Mouse (Mus musculus) embryonic facial prominence, embryonic 13.5 days (tissue): ENCODE measurements around the gene Hk1. TPM values are rescaled to one million over a fixed set of nuclear protein-coding genes. Genes with fewer than 3 reads are reported as not detected.

Experiments used
- ATAC-seq: fragments of 200-750 bp; cut with Nextera tagmentation; 2 replicates; pipeline ENCODE4 v1.8.0; 2017; ENCODE audit warnings: low read depth; ENCODE audit not compliant: insufficient number of reproducible peaks, insufficient read depth, low FRiP score, low TSS enrichment
- H3K27ac ChIP-seq: fragments of 300-500 bp; sonication (generic); 2 replicates; pipeline ENCODE4 v1.5.1; 2015; ENCODE audit warnings: moderate library complexity, mild to moderate bottlenecking, inconsistent platforms
- H3K27me3 ChIP-seq: fragments of 300-500 bp; sonication (generic); 2 replicates; pipeline ENCODE4 v1.6.1; 2015; ENCODE audit warnings: mild to moderate bottlenecking, inconsistent platforms
- H3K36me3 ChIP-seq: fragments of 300-500 bp; sonication (generic); 2 replicates; pipeline ENCODE4 v1.6.1; 2015; ENCODE audit warnings: mild to moderate bottlenecking, inconsistent platforms
- H3K4me1 ChIP-seq: fragments of 300-500 bp; sonication (generic); 2 replicates; pipeline ENCODE4 v1.6.1; 2015; ENCODE audit warnings: inconsistent platforms
- H3K4me2 ChIP-seq: fragments of 300-500 bp; sonication (generic); 2 replicates; pipeline ENCODE4 v1.6.1; 2015; ENCODE audit warnings: moderate library complexity, mild to moderate bottlenecking, inconsistent platforms
- H3K4me3 ChIP-seq: fragments of 300-500 bp; sonication (generic); 2 replicates; pipeline ENCODE4 v1.5.1; 2015; ENCODE audit warnings: mild to moderate bottlenecking, inconsistent platforms
- H3K9ac ChIP-seq: fragments of 300-500 bp; sonication (generic); 2 replicates; pipeline ENCODE4 v1.6.1; 2015; ENCODE audit warnings: mild to moderate bottlenecking, inconsistent platforms
- H3K9me3 ChIP-seq: fragments of 300-500 bp; sonication (generic); 2 replicates; pipeline ENCODE4 v1.6.1; 2016; ENCODE audit warnings: inconsistent platforms
- WGBS: fragments of 180-500 bp; shearing (Covaris S2); methylation state at CpG from one replicate; pipeline ENCODE4 v1.1.7; 2015; ENCODE audit warnings: mixed read lengths; 5-methylcytosine and 5-hydroxymethylcytosine counted together
- polyA plus RNA-seq: library from polyadenylated mRNA; unstranded; fragments of >200 nt; fragmentation: Nextera tagmentation; extraction: Ambion mirVana; gene quantifications from 2 replicates; pipeline ENCODE4 v1.2.1, GENCODE M21; 2015

Hk1 gene
- polyA plus RNA-seq, 1 experiment from 2014 or later, result 32.9 TPM

DNA sequence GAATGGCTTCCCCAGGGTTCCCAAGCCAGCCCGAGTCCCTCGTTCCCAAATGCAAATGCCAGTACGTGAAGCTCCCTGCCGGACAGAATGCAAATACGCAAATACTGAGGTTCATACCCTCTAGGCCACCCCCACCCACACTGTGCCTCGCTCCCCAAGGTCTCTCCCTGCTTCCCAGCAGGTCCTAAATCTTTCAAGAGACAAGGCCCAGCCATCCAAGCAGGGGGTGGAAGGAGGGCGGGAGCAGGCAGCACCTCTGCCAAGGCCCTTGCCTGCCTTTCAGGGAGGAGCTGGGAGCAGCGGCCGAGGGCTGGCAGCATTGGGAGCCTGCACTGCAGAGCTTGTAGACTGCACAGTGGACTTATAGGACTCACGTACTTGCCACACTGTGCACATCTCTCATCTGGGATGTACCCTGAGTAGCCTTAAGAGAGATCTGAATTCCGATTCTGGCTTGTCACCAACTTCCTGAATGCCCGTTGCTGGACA is 127.7 kb downstream of the Hk1 start, which contains the start of gene Tacr2:
TSS of gene Tacr2 (plus strand) at position 439 of the 489 bp plus-strand sequence.
- no peak within 1 kb of the TSS for H3K9ac ChIP-seq
- WGBS, result 63% methylated on average over 12 of the region's 12 CpGs
- H3K36me3 ChIP-seq, result no peaks in the 10 kb centered on the region
- H3K4me3 ChIP-seq, result no peak within 1 kb of the TSS
- ATAC-seq, result no peak
- no peaks in the 10 kb centered on the region for H3K9me3 ChIP-seq
- H3K4me2 ChIP-seq, result no peak within 1 kb of the TSS
- no peak within 1 kb of the TSS for H3K27ac ChIP-seq
- H3K4me1 ChIP-seq, result peaks cover 10% of the 10 kb centered on the region; the same call in 1 of the 2 replicates
- no peaks in the 10 kb centered on the region for H3K27me3 ChIP-seq

DNA sequence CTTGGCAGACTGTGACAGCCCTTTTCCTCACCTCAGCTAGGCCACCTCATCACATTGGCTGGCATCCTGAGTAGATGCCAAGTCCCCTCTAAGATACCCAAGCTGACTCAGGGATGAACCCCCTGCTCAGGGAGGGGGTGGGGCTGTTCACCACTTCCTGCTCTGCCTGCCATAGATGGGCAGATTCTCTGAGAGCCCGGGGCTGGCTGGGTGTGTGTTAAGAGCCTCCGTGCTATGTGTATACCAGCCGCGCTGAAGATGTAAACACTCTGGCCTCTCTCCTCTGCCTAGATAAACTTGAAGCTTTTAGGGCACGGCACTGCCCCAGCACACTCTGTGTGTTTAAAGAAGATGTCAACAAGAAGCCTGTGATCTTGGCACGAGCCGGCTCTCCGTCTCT is 131.9 kb downstream of the Hk1 start:
- H3K4me1 ChIP-seq, result peaks cover 14% of the 10 kb centered on the region; the same call in 1 of the 2 replicates
- H3K9ac ChIP-seq, result no peak overlapping the region
- 52% methylated on average over 8 of the region's 8 CpGs for WGBS
- no peak overlapping the region for H3K4me2 ChIP-seq
- no peaks in the 10 kb centered on the region for H3K36me3 ChIP-seq
- no peaks in the 10 kb centered on the region for H3K27me3 ChIP-seq
- no peak; the same call in 1 of the 2 replicates for ATAC-seq
- H3K27ac ChIP-seq, result no peak overlapping the region
- no peak overlapping the region for H3K4me3 ChIP-seq
- no peaks in the 10 kb centered on the region for H3K9me3 ChIP-seq

DNA sequence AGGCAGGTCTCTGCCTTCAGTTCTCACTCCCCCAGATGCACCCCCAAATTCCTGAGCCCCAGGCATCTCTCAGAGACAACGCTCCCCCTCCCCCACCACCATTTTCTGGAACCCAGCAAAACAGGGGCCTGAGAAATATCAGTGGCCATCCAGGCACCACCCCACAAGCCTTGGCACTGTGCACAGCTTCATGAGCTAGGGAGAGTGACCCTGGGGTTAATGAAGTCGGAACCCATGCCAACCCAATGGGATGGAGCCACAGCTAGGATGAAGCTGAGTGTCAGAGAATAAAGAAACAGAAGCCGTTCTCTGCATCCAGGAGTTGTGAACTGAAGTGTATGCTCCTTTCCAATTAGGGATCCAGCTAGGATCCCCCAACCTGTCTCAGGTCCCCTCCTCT is 132.6 kb downstream of the Hk1 start:
- no peak overlapping the region for H3K4me2 ChIP-seq
- H3K9ac ChIP-seq, result no peak overlapping the region
- 61% methylated on average over 3 of the region's 3 CpGs for WGBS
- no peaks in the 10 kb centered on the region for H3K27me3 ChIP-seq
- no peak overlapping the region for H3K4me3 ChIP-seq
- H3K4me1 ChIP-seq, result peaks cover 14% of the 10 kb centered on the region; the same call in 1 of the 2 replicates
- H3K27ac ChIP-seq, result no peak overlapping the region
- no peak for ATAC-seq
- H3K36me3 ChIP-seq, result no peaks in the 10 kb centered on the region
- no peaks in the 10 kb centered on the region for H3K9me3 ChIP-seq

DNA sequence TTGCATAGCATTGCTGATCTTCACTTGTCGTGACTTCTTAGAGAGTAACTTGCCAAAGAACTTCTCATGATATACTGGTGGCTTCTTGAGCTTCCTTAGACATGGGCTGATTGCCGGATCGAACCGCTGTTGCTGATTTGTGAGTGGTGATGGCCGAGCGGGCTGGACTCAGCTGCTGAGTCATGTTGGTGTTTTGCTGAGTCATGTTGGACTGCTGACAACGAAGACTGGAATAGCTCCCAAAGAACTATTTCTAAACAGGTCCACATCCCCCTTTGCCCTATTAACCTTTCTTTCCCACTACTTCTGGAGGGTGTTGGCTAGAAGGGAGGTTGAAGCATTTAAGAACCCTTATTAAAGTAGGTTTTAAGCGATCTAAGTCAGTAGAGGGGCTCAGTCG is 135.6 kb downstream of the Hk1 start:
- no peak overlapping the region for H3K4me3 ChIP-seq
- WGBS, result 89% methylated on average over 9 of the region's 9 CpGs
- H3K27ac ChIP-seq, result no peak overlapping the region
- H3K4me1 ChIP-seq, result peaks cover 14% of the 10 kb centered on the region; the same call in 1 of the 2 replicates
- no peaks in the 10 kb centered on the region for H3K27me3 ChIP-seq
- no peaks in the 10 kb centered on the region for H3K36me3 ChIP-seq
- ATAC-seq, result no peak
- no peaks in the 10 kb centered on the region for H3K9me3 ChIP-seq
- no peak overlapping the region for H3K4me2 ChIP-seq
- no peak overlapping the region for H3K9ac ChIP-seq

DNA sequence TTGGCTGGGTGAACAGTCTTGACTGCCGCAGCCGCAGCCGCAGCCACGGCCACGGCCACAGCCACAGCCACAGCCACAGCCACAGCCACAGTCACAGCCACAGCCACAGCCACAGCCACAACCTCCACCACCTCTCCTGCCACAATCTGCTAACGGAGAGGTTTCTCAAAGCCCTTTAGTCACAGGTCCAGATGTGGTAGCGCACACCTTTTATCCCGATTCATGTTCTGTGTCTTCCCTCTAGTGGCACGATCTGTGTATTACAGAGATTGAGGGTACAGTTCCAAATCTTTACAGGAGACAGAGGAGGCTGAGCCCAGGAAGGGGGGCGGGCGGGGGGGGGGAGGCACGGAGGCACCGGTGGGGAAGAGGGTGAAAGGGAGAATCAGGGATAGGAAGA is 136.8 kb downstream of the Hk1 start:
- Histone ChIP-seq H3K4me3 (no peak overlapping the region), H3K27me3 (no peaks in the 10 kb centered on the region), H3K4me1 (peaks cover 10% of the 10 kb centered on the region; the same call in 1 of the 2 replicates), H3K4me2 (no peak overlapping the region), H3K9me3 (no peaks in the 10 kb centered on the region), H3K36me3 (no peaks in the 10 kb centered on the region), H3K27ac (no peak overlapping the region), H3K9ac (no peak overlapping the region)
- ATAC-seq, result no peak
- 41% methylated on average over 13 of the region's 13 CpGs for WGBS

DNA sequence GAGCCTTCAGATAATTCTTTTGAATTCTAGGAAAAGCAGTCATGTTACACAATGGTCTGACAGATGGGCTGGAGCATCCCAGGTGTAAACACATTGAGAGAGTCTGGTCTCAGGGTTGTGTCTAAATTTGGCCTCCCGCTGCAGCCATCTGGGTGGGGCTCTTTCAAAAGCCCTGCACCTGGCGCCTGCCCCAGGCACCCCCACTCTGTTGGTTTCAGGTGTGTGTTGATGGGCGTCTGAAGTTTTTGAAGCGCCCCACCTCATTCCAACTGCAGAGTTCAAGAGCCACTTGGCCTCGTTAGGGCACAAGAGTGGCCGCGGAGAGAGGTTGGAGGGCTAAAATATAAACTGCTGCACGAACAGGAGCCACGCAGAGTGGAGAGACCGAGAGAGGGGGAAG is 137.3 kb downstream of the Hk1 start:
- peak; percentile 15; the same call in 1 of the 2 replicates for ATAC-seq
- no peaks in the 10 kb centered on the region for H3K36me3 ChIP-seq
- H3K4me1 ChIP-seq, result peaks cover 6% of the 10 kb centered on the region; the same call in 1 of the 2 replicates
- no peak overlapping the region for H3K9ac ChIP-seq
- H3K4me2 ChIP-seq, result no peak overlapping the region
- no peak overlapping the region for H3K27ac ChIP-seq
- no peaks in the 10 kb centered on the region for H3K27me3 ChIP-seq
- no peaks in the 10 kb centered on the region for H3K9me3 ChIP-seq
- WGBS, result 86% methylated on average over 10 of the region's 10 CpGs
- H3K4me3 ChIP-seq, result no peak overlapping the region

DNA sequence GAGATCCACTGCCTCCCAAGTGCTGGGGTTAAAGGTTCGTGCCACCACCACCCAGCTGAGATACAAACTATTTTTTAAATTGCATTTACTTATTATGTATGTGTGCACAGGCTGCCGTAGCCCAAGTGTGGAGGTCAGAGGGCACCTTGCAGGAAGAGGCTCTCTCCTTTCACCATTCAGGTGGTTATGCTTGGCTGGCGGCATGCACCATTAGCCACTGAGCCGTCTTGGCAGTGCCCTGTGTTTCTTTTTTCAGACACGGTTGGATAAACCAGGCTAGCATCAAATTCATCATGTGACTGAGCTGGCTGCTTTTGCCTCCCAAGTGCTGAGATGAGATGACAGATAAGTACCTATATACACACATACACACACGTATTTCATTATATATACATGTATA is 140.4 kb downstream of the Hk1 start:
- Histone ChIP-seq H3K4me3 (no peak overlapping the region), H3K4me2 (no peak overlapping the region), H3K4me1 (no peaks in the 10 kb centered on the region), H3K36me3 (no peaks in the 10 kb centered on the region), H3K27me3 (no peaks in the 10 kb centered on the region), H3K27ac (no peak overlapping the region), H3K9ac (no peak overlapping the region), H3K9me3 (no peaks in the 10 kb centered on the region)
- ATAC-seq, result no peak
- WGBS, result 40% methylated on average over 6 of the region's 6 CpGs

DNA sequence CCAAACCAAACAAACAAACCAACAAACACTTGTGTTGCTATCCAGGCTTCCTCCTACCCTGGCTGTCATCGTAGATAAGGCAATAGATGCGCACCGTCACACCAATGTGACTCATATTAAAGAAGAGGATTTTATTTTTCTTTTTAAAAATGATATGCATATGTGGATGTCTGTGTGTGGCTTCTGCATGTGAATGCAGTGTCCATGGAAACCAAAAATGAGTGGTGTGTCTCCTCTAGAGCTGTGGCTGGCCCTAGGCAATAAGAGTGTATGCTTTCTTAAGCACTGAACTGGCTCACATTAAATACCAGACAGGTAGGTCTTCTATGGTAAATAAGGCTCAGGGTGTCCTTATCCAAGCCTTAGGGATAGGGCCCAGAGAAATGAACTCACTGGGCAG is 141.0 kb downstream of the Hk1 start:
- Histone ChIP-seq H3K9me3 (no peaks in the 10 kb centered on the region), H3K27ac (no peak overlapping the region), H3K9ac (no peak overlapping the region), H3K4me2 (no peak overlapping the region), H3K27me3 (no peaks in the 10 kb centered on the region), H3K4me3 (no peak overlapping the region), H3K36me3 (no peaks in the 10 kb centered on the region), H3K4me1 (no peaks in the 10 kb centered on the region)
- 86% methylated on average over 3 of the region's 3 CpGs for WGBS
- ATAC-seq, result no peak

DNA sequence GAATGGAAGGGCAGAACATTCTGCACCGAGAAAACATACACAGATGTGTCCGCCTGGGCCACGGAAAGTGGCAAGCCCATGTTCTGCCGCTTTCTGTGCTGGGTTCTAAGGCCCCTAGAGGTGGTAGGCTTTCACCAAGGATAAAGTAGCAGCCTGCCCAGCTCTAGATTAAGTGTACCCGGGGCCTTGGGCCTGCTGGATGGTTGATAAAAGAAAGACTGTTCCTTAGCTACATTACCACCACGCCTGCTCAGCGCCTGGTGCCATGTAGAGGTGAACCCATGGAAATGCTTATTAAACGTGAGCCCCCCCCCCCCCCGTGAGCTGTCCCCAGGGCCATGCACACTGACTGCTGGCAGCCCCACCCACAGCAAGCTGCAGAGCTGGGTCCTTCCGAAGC is 142.5 kb downstream of the Hk1 start:
- WGBS, result 75% methylated on average over 10 of the region's 10 CpGs
- H3K9me3 ChIP-seq, result no peaks in the 10 kb centered on the region
- no peak overlapping the region for H3K9ac ChIP-seq
- ATAC-seq, result no peak
- no peak overlapping the region for H3K4me2 ChIP-seq
- no peaks in the 10 kb centered on the region for H3K4me1 ChIP-seq
- H3K36me3 ChIP-seq, result no peaks in the 10 kb centered on the region
- H3K27ac ChIP-seq, result no peak overlapping the region
- no peak overlapping the region for H3K4me3 ChIP-seq
- no peaks in the 10 kb centered on the region for H3K27me3 ChIP-seq

DNA sequence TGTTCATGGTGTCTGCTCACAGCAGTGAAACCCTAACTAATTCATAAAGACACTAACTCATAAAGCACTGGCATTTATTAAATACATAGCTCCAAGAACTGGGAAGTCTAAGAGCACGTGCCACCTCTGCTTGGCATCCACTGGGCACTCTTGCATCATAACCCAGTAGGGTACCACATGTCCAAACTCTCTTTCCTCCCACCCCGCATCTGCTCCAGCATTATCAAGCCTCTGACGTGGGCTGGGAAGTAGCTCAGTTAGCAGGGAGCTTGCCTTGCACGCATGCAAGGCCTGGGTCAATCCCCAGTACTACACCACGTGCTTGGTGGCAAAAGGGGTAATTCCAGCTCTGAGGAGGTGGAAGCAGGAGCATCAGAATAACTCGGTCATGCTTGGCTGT is 143.5 kb downstream of the Hk1 start:
- H3K4me1 ChIP-seq, result 0 out of 2 replicates have a peak, but pooled peaks cover 3% of the 10 kb centered on the region
- no peak overlapping the region for H3K9ac ChIP-seq
- H3K4me3 ChIP-seq, result no peak overlapping the region
- no peaks in the 10 kb centered on the region for H3K27me3 ChIP-seq
- H3K36me3 ChIP-seq, result no peaks in the 10 kb centered on the region
- ATAC-seq, result no peak
- H3K9me3 ChIP-seq, result no peaks in the 10 kb centered on the region
- no peak overlapping the region for H3K27ac ChIP-seq
- 88% methylated on average over 6 of the region's 6 CpGs for WGBS
- no peak overlapping the region for H3K4me2 ChIP-seq

DNA sequence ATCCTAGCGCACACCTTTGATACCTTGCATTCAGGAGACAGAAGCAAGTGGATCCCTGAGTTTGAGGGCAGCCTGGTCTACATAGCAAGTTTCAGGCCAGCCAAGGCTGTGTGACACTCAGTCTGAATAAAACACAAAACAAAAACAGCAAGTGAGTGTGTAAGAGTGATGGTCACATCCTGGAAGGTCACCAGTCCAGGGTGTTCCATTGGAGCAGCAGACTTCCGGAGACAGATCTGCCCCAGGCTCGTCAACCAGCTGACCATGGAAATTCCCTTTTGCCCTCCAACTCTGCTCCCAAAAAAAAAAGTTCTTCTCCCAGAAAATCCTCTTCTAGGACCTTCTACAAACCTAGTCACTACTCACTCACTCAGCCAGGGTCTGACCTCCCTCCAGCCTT is 147.9 kb downstream of the Hk1 start:
- peaks cover 12% of the 10 kb centered on the region for H3K4me1 ChIP-seq
- no peaks in the 10 kb centered on the region for H3K36me3 ChIP-seq
- peaks cover 6% of the 10 kb centered on the region for H3K27me3 ChIP-seq
- no peak for ATAC-seq
- peak overlapping the region; percentile 93 for H3K4me2 ChIP-seq
- no peak overlapping the region for H3K9ac ChIP-seq
- peak overlapping the region; percentile 62; the same call in 1 of the 2 replicates for H3K4me3 ChIP-seq
- H3K9me3 ChIP-seq, result no peaks in the 10 kb centered on the region
- H3K27ac ChIP-seq, result no peak overlapping the region
- WGBS, result 61% methylated on average over 3 of the region's 3 CpGs

DNA sequence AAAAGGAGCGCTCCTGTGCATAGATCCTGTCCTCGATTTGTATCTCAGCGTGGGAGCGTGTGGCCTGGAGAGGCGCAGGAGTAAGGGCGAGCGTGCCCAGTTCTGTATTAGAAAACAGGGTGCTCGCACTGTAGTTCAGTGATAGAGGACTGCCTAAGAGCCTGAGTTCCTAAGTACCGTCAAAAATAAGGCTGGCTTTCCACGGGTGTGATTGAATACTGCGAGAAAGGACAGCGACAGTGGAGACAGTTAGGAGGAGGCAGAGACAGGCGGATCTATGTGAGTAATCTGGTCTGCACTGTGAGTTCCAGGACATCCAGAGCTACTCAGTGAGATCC is 148.3 kb downstream of the Hk1 start:
- Histone ChIP-seq H3K9me3 (no peaks in the 10 kb centered on the region), H3K9ac (peak overlapping the region; percentile 72)
- WGBS, result 2% methylated on average over 13 of the region's 13 CpGs

More for the DNA sequence above, 148.3 kb downstream of the Hk1 start:
- Histone ChIP-seq H3K27ac (0 out of 2 replicates have a peak overlapping the region, but pooled peaks have one; percentile 48), H3K4me2 (peak overlapping the region; percentile 93), H3K4me1 (peaks cover 13% of the 10 kb centered on the region), H3K36me3 (no peaks in the 10 kb centered on the region), H3K4me3 (peak overlapping the region; percentile 62), H3K27me3 (peaks cover 6% of the 10 kb centered on the region)
- ATAC-seq, result no peak; the same call in 1 of the 2 replicates
